Mouse (Mus musculus): ENCODE results near the gene Kif5c. TPM values are rescaled to one million over a fixed set of nuclear protein-coding genes. Genes with fewer than 3 reads are reported as not detected.

The Kif5c gene
- polyA plus RNA-seq, 1 experiment, result 408 TPM

DNA sequence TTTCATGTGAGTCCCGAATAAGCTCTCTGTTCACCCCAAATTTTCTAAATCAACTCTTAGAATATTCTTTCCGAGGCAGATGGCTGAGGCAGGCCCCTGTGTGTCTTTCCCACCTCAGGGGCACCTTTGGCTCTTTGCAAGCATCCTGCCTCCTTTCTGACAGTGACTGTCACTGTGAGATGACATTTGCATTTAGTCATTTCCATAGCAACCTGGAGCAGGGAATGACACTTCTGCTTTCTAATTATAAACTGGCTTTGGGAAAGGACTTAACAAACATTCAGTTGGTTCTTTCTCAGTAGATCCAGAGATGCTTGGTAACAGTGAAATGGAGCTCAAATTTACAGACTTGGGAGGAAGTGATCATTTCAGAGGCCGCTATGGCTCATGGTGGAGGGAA lies 23.7 kb downstream of the Kif5c start:
- peaks cover 22% of the 10 kb centered on the region for H3K4me1 ChIP-seq (ENCODE audit: control insufficient read depth, insufficient read depth, low read length)
- H3K4me3 ChIP-seq (ENCODE audit: insufficient read depth, low read length), result no peak overlapping the region
- H3K27ac ChIP-seq (ENCODE audit: insufficient read depth, low read length), result peak overlapping the region; percentile 32; the same call in 1 of the 2 replicates
- TF ChIP-seq POLR2A (IDR thresholded peaks at IDR 0.05; ENCODE audit: extremely low read depth, insufficient read depth, low read length) (no peak), CTCF (IDR thresholded peaks at IDR 0.05; ENCODE audit: extremely low read depth, insufficient read depth, low read length) (no peak)

- no peak overlapping the region for H3K4me3 ChIP-seq (ENCODE audit: insufficient read depth, low read length)
- peaks cover 27% of the 10 kb centered on the region for H3K4me1 ChIP-seq (ENCODE audit: control insufficient read depth, insufficient read depth, low read length)
- TF ChIP-seq CTCF (IDR thresholded peaks at IDR 0.05; ENCODE audit: extremely low read depth, insufficient read depth, low read length) (no peak), POLR2A (IDR thresholded peaks at IDR 0.05; ENCODE audit: extremely low read depth, insufficient read depth, low read length) (no peak)
- H3K27ac ChIP-seq (ENCODE audit: insufficient read depth, low read length), result no peak overlapping the region
Observed at GRCm38 (mm10) chr2:49643756-49644155, 24.7 kb downstream of the Kif5c start.

- Histone ChIP-seq H3K4me1 (ENCODE audit: control insufficient read depth, insufficient read depth, low read length) (peaks cover 26% of the 10 kb centered on the region), H3K27ac (ENCODE audit: insufficient read depth, low read length) (no peak overlapping the region), H3K4me3 (ENCODE audit: insufficient read depth, low read length) (no peak overlapping the region)
- TF ChIP-seq POLR2A (IDR thresholded peaks at IDR 0.05; ENCODE audit: extremely low read depth, insufficient read depth, low read length), result no peak
- no peak for TF ChIP-seq CTCF (IDR thresholded peaks at IDR 0.05; ENCODE audit: extremely low read depth, insufficient read depth, low read length)
Observed at GRCm38 (mm10) chr2:49647591-49647990, 28.5 kb downstream of the Kif5c start.

DNA sequence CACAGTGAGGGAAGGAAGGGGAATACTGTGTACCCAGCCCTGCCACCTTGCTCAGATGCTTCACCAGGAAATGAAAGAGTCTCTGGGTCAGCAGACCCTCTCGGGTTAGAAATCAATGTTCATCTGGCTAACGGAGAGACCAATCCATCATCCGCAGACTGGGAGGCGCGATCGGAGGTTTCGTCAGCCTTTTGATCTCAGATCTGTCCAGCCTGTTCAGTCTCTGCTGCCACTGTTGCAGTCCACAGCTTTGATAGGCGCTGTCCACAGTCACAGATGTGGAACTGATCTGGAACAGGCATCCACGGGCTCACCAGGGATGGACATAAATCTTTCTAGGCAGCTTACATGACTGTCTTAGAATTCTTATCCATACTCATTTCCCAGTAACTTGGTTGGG lies 29.2 kb downstream of the Kif5c start:
- Histone ChIP-seq H3K4me1 (ENCODE audit: control insufficient read depth, insufficient read depth, low read length) (peaks cover 23% of the 10 kb centered on the region), H3K4me3 (ENCODE audit: insufficient read depth, low read length) (no peak overlapping the region), H3K27ac (ENCODE audit: insufficient read depth, low read length) (no peak overlapping the region)
- no peak for TF ChIP-seq POLR2A (IDR thresholded peaks at IDR 0.05; ENCODE audit: extremely low read depth, insufficient read depth, low read length)
- TF ChIP-seq CTCF (IDR thresholded peaks at IDR 0.05; ENCODE audit: extremely low read depth, insufficient read depth, low read length), result no peak

DNA sequence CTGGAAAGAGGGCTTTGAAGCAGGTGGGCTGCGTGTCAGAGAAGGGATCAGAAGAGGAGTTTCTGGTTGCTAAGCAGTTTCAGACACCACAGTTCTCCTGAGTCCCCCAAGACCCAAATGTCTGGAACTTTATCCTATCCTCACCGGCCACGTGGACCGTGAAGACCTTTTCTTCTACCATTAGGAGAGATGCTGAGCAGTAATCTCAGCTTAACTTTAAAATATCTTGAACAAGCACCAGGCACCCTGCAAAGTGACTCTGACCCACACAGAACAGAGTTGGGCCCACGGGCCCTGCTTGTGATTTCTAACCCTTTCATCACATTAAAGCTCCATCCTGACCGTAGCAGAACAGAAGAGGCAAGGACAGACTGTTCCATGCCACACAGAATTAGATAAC lies 29.7 kb downstream of the Kif5c start:
- H3K27ac ChIP-seq (ENCODE audit: insufficient read depth, low read length), result no peak overlapping the region
- TF ChIP-seq CTCF (IDR thresholded peaks at IDR 0.05; ENCODE audit: extremely low read depth, insufficient read depth, low read length), result no peak
- no peak for TF ChIP-seq POLR2A (IDR thresholded peaks at IDR 0.05; ENCODE audit: extremely low read depth, insufficient read depth, low read length)
- H3K4me1 ChIP-seq (ENCODE audit: control insufficient read depth, insufficient read depth, low read length), result peaks cover 21% of the 10 kb centered on the region
- H3K4me3 ChIP-seq (ENCODE audit: insufficient read depth, low read length), result no peak overlapping the region

GRCm38 (mm10) chr2:49649211-49649610 lies 30.1 kb downstream of the Kif5c start:
- H3K4me3 ChIP-seq (ENCODE audit: insufficient read depth, low read length), result no peak overlapping the region
- no peak overlapping the region for H3K27ac ChIP-seq (ENCODE audit: insufficient read depth, low read length)
- TF ChIP-seq POLR2A (IDR thresholded peaks at IDR 0.05; ENCODE audit: extremely low read depth, insufficient read depth, low read length) (no peak), CTCF (IDR thresholded peaks at IDR 0.05; ENCODE audit: extremely low read depth, insufficient read depth, low read length) (no peak)
- peaks cover 17% of the 10 kb centered on the region for H3K4me1 ChIP-seq (ENCODE audit: control insufficient read depth, insufficient read depth, low read length)

DNA sequence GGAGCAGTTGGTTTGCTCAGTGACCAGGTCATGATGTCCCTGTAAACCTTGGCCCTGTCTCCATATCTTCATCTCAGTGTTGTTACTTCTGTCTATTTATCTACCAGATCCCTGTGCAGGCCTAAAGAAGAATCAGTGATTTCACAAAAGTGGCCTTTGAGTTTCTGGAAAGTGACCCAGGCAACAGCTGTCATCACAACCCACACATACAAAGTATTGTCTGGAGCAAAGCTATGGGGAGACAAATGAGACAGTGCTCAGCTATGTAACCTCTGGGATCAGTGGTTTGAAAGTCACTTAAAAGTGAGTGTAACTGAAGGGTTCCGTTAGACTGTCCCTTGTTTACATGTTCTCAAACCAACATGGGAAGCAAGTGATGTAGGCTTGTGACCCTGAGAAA lies 32.6 kb downstream of the Kif5c start:
- Histone ChIP-seq H3K4me3 (ENCODE audit: insufficient read depth, low read length) (no peak overlapping the region), H3K27ac (ENCODE audit: insufficient read depth, low read length) (no peak overlapping the region), H3K4me1 (ENCODE audit: control insufficient read depth, insufficient read depth, low read length) (peaks cover 15% of the 10 kb centered on the region)
- TF ChIP-seq CTCF (IDR thresholded peaks at IDR 0.05; ENCODE audit: extremely low read depth, insufficient read depth, low read length) (no peak), POLR2A (IDR thresholded peaks at IDR 0.05; ENCODE audit: extremely low read depth, insufficient read depth, low read length) (no peak)

DNA sequence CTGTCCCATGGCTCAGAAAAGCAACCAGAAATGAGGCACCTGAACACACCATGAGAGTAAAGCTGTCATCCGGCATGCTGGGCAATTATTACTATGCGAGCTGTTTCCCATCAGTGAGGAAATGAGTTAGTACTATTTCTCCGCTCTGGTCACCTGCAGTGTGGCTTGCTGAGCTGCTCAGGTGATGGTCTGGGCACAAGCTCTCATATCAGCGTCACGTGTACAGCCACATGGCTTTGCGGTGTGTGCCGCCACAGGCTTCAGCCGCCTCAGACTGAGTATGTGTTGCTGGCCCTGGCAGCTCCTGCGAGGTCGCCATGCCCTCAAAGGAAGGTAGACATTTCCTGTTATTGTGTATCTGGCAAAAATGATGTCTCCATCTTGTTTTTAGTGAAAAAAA lies 35.5 kb downstream of the Kif5c start:
- no peak overlapping the region for H3K4me3 ChIP-seq (ENCODE audit: insufficient read depth, low read length)
- no peak for TF ChIP-seq CTCF (IDR thresholded peaks at IDR 0.05; ENCODE audit: extremely low read depth, insufficient read depth, low read length)
- TF ChIP-seq POLR2A (IDR thresholded peaks at IDR 0.05; ENCODE audit: extremely low read depth, insufficient read depth, low read length), result no peak
- H3K4me1 ChIP-seq (ENCODE audit: control insufficient read depth, insufficient read depth, low read length), result peaks cover 5% of the 10 kb centered on the region
- H3K27ac ChIP-seq (ENCODE audit: insufficient read depth, low read length), result no peak overlapping the region

GRCm38 (mm10) chr2:49655195-49655873 lies 36.2 kb downstream of the Kif5c start:
- TF ChIP-seq CTCF (IDR thresholded peaks at IDR 0.05; ENCODE audit: extremely low read depth, insufficient read depth, low read length) (no peak), POLR2A (IDR thresholded peaks at IDR 0.05; ENCODE audit: extremely low read depth, insufficient read depth, low read length) (no peak)
- Histone ChIP-seq H3K4me1 (ENCODE audit: control insufficient read depth, insufficient read depth, low read length) (peaks cover 7% of the 10 kb centered on the region), H3K27ac (ENCODE audit: insufficient read depth, low read length) (no peak overlapping the region), H3K4me3 (ENCODE audit: insufficient read depth, low read length) (no peak overlapping the region)

DNA sequence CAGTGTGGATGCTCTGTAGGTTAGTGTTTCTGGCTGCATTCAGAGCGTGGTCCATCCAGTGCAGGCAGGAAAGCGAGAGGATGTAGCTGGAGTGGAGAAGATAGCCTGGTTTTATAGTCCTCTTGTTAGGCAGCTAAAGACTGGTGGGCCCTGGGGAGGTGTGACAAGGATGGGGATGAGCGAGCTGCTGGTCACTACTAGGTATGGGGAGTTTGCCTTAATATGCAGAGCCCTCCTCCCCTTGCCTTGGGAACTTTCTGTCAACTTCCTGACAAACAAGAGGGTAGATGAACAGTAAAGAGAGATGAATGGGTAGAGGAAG lies 36.7 kb downstream of the Kif5c start:
- H3K27ac ChIP-seq (ENCODE audit: insufficient read depth, low read length), result no peak overlapping the region
- no peak overlapping the region for H3K4me3 ChIP-seq (ENCODE audit: insufficient read depth, low read length)
- TF ChIP-seq POLR2A (IDR thresholded peaks at IDR 0.05; ENCODE audit: extremely low read depth, insufficient read depth, low read length), result no peak
- TF ChIP-seq CTCF (IDR thresholded peaks at IDR 0.05; ENCODE audit: extremely low read depth, insufficient read depth, low read length), result no peak
- peaks cover 7% of the 10 kb centered on the region for H3K4me1 ChIP-seq (ENCODE audit: control insufficient read depth, insufficient read depth, low read length)

All from cortical plate, adult 2 months (tissue).